Mouse (Mus musculus) T-helper 2 cell (primary cell): ENCODE results near the gene Chn2.

Experiments
- in situ Hi-C: fragments of 300-600 bp; cut with MboI, MseI; formaldehyde crosslinking; loops from one replicate; pipeline ENCODE4 v1.15.1; 2025; ENCODE audit warnings: high pct_unique_total_duplicates

The Chn2 gene

GRCm38 (mm10) chr6:54039357-54039804, at the start of gene Chn2:
TSS of gene Chn2 (plus strand) at chr6:54039554.
- in situ Hi-C loops = loop anchor here (5.0 kb wide), 1 partner anchor 188 kb away; no protein-coding TSS in a partner anchor

GRCm38 (mm10) chr6:53992386-53992785, 47.0 kb upstream of the Chn2 start:
- in situ Hi-C loops = no loop called here

- in situ Hi-C loops = no loop called here
Measured at GRCm38 (mm10) chr6:53995519-53995918, 43.8 kb upstream of the Chn2 start.

GRCm38 (mm10) chr6:53996226-53996955, 43.0 kb upstream of the Chn2 start:
- in situ Hi-C loops = no loop called here

GRCm38 (mm10) chr6:54005302-54005701, 34.1 kb upstream of the Chn2 start:
- in situ Hi-C loops = no loop called here

GRCm38 (mm10) chr6:54008448-54009120, 30.8 kb upstream of the Chn2 start:
- in situ Hi-C loops = no loop called here

GRCm38 (mm10) chr6:54009293-54009692, 30.1 kb upstream of the Chn2 start:
- in situ Hi-C loops = no loop called here

- in situ Hi-C loops = no loop called here
Measured at GRCm38 (mm10) chr6:54010362-54010761, 29.0 kb upstream of the Chn2 start.

- in situ Hi-C loops = no loop called here
Measured at GRCm38 (mm10) chr6:54012163-54012562, 27.2 kb upstream of the Chn2 start.

GRCm38 (mm10) chr6:54018038-54018437, 21.3 kb upstream of the Chn2 start:
- in situ Hi-C loops = no loop called here

- in situ Hi-C loops = no loop called here
Measured at GRCm38 (mm10) chr6:54018861-54019260, 20.5 kb upstream of the Chn2 start.

GRCm38 (mm10) chr6:54021123-54021789, 18.1 kb upstream of the Chn2 start:
- in situ Hi-C loops = no loop called here

- in situ Hi-C loops = no loop called here
Measured at GRCm38 (mm10) chr6:54023846-54024245, 15.5 kb upstream of the Chn2 start.

- in situ Hi-C loops = no loop called here
Measured at GRCm38 (mm10) chr6:54028706-54029105, 10.6 kb upstream of the Chn2 start.

- in situ Hi-C loops = no loop called here
Measured at GRCm38 (mm10) chr6:54030351-54030750, 9.0 kb upstream of the Chn2 start.

- in situ Hi-C loops = no loop called here
Measured at GRCm38 (mm10) chr6:54030776-54031175, 8.6 kb upstream of the Chn2 start.

GRCm38 (mm10) chr6:54034471-54034870, 4.9 kb upstream of the Chn2 start:
- in situ Hi-C loops = no loop called here

- in situ Hi-C loops = loop anchor here (5.0 kb wide), 1 partner anchor 192 kb away; no protein-coding TSS in a partner anchor
Measured at GRCm38 (mm10) chr6:54035548-54035947, 3.8 kb upstream of the Chn2 start.

GRCm38 (mm10) chr6:54038866-54039265, 488 bp upstream of the Chn2 start:
- in situ Hi-C loops = loop anchor here (5.0 kb wide), 1 partner anchor 188 kb away; no protein-coding TSS in a partner anchor

- in situ Hi-C loops = loop anchor here (5.0 kb wide), 1 partner anchor 187 kb away; no protein-coding TSS in a partner anchor
Measured at GRCm38 (mm10) chr6:54039805-54040447, 572 bp downstream of the Chn2 start.

GRCm38 (mm10) chr6:54040448-54040844, 1.1 kb downstream of the Chn2 start:
- in situ Hi-C loops = no loop called here
